Mouse (Mus musculus) heart, postnatal 0 days (tissue): ENCODE results near the gene Eif2s1.

Source experiments
- CTCF ChIP-seq: IDR thresholded peaks from 2 replicates; pipeline ENCODE4 v1.5.1; 2016; ENCODE audit warnings: antibody characterized with exemption, control low read depth, low read depth
- EP300 ChIP-seq: IDR thresholded peaks from 2 replicates; pipeline ENCODE4 v1.6.1; 2016; ENCODE audit warnings: antibody characterized with exemption, low read depth

GRCm38 (mm10) chr12:78914458-78914857 lies 52.8 kb downstream of the Eif2s1 start:
- TF ChIP-seq CTCF (no peak), EP300 (no peak)
